In genomic region chr17:6140875-6141274, GRCm38 (mm10) we compare ENCODE assay signal across 22 mouse cellular contexts. TPM values are rescaled to one million over a fixed set of nuclear protein-coding genes. Genes with fewer than 3 reads are reported as not detected.
DNase-seq lines count a peak whose midpoint lies in the region; ATAC-seq and TF ChIP-seq lines count a peak whose summit lies in the region.
"Had no signal": no experiment of that assay in that cellular context is flagged by ENCODE, and none has a peak within 500 bp of the region (broad histone marks: within the 10 kb centered on the region; RNA-seq: fewer than 3 reads in every experiment).

No protein-coding gene starts in this region.

- no peak for DNase-seq in intestine, embryonic 14.5 days (ENCODE audit: low spot score)
- DNase-seq in 416B (ENCODE audit: low read depth): peak; percentile 79
- peak; percentile 44 for DNase-seq in adipocyte (ENCODE audit: low spot score)
- peak; percentile 31 for DNase-seq in lung, postnatal 36 days
- no peak for DNase-seq in kidney, adult 18-20 months
- no peak for DNase-seq in thymus, postnatal 4 days
- DNase-seq: adrenal gland, postnatal 36 days; cerebellum, adult 8-10 months; gastrocnemius, postnatal 10 days; kidney, adult 9 months; kidney, postnatal 4 days; midbrain, embryonic 14.5 days; retina, postnatal 1 day; thymus, adult 2 months had no signal

- H3K36me3 ChIP-seq in intestine, embryonic 14.5 days (ENCODE audit: control insufficient read depth, insufficient read depth, low read length): peaks cover 12% of the 10 kb centered on the region; the same call in 1 of the 2 replicates
- peaks cover 12% of the 10 kb centered on the region; the same call in 1 of the 2 replicates for H3K36me3 ChIP-seq in intestine, postnatal 0 days (ENCODE audit: control insufficient read depth, insufficient read depth)

- peak overlapping the region; percentile 35; the same call in 1 of the 2 replicates for H3K27ac ChIP-seq in intestine, embryonic 14.5 days (ENCODE audit: low read depth)
- no peak overlapping the region for H3K27ac ChIP-seq in intestine, postnatal 0 days (ENCODE audit: low read depth, low read length)
- H3K27ac ChIP-seq: embryonic facial prominence, embryonic 12.5 days; forebrain, embryonic 10.5 days; hindbrain, embryonic 15.5 days; liver, embryonic 14.5 days had no signal

- no peak overlapping the region for H3K4me2 ChIP-seq in intestine, embryonic 14.5 days (ENCODE audit: low read length)
- no peak overlapping the region for H3K4me2 ChIP-seq in intestine, postnatal 0 days (replicated peaks; ENCODE audit: low read depth)
- H3K4me2 ChIP-seq: embryonic facial prominence, embryonic 12.5 days; hindbrain, embryonic 15.5 days had no signal

- ATAC-seq in intestine, embryonic 14.5 days (replicated peaks; ENCODE audit: low FRiP score, low TSS enrichment, low read depth): 0 out of 2 replicates have a peak, but pooled peaks have one; percentile 23
- no peak for ATAC-seq in intestine, postnatal 0 days
- ATAC-seq in monocyte, adult 5-6 weeks (replicated peaks; ENCODE audit: insufficient number of reproducible peaks, low FRiP score, low TSS enrichment, poor library complexity, severe bottlenecking): no peak
- ATAC-seq: activated CD4-positive, CD25-positive, alpha-beta regulatory T cell, adult 4 months had no signal

- no peaks in the 10 kb centered on the region for H3K4me1 ChIP-seq in intestine, embryonic 14.5 days (replicated peaks; ENCODE audit: control insufficient read depth, insufficient read depth, low read length)
- 0 out of 2 replicates have a peak, but pooled peaks cover 3% of the 10 kb centered on the region for H3K4me1 ChIP-seq in intestine, postnatal 0 days (replicated peaks; ENCODE audit: control insufficient read depth, insufficient read depth, low read length)
- H3K4me1 ChIP-seq: embryonic facial prominence, embryonic 12.5 days had no signal

- no peaks in the 10 kb centered on the region for H3K27me3 ChIP-seq in intestine, embryonic 14.5 days (replicated peaks; ENCODE audit: control insufficient read depth, insufficient read depth, low read length)
- no peaks in the 10 kb centered on the region for H3K27me3 ChIP-seq in intestine, postnatal 0 days (replicated peaks; ENCODE audit: control insufficient read depth, insufficient read depth, low read length)
- H3K27me3 ChIP-seq: CH12.LX; embryonic facial prominence, embryonic 12.5 days; hindbrain, embryonic 15.5 days had no signal

- 77% methylated on average over 3 of the region's 3 CpGs for WGBS in intestine, embryonic 14.5 days
- WGBS in intestine, postnatal 0 days: 56% methylated on average over 3 of the region's 3 CpGs

- H3K9ac ChIP-seq in intestine, embryonic 14.5 days (ENCODE audit: low read length): no peak overlapping the region
- no peak overlapping the region for H3K9ac ChIP-seq in intestine, postnatal 0 days (ENCODE audit: low read depth, low read length)
- H3K9ac ChIP-seq: embryonic facial prominence, embryonic 12.5 days; hindbrain, embryonic 15.5 days; liver, embryonic 14.5 days had no signal

- no peaks in the 10 kb centered on the region for H3K9me3 ChIP-seq in intestine, embryonic 14.5 days (ENCODE audit: control insufficient read depth, low read length)
- H3K9me3 ChIP-seq in intestine, postnatal 0 days (ENCODE audit: control insufficient read depth): no peaks in the 10 kb centered on the region
- H3K9me3 ChIP-seq: embryonic facial prominence, embryonic 12.5 days; forebrain, embryonic 10.5 days; hindbrain, embryonic 15.5 days had no signal

- no peak overlapping the region for H3K4me3 ChIP-seq in intestine, embryonic 14.5 days (ENCODE audit: low read depth, low read length)
- no peak overlapping the region for H3K4me3 ChIP-seq in intestine, postnatal 0 days (ENCODE audit: low read depth, low read length)
- H3K4me3 ChIP-seq: embryonic facial prominence, embryonic 12.5 days; forebrain, embryonic 10.5 days; hindbrain, embryonic 15.5 days had no signal

- no peak for TF ChIP-seq CTCF in intestine, postnatal 0 days (IDR thresholded peaks at IDR 0.05; ENCODE audit: low read depth)

RNA-seq across cellular contexts. Expression of gene Tulp4, which starts 34.6 kb away (rescaled TPM):
- 83.6 and 86.3 TPM in 2 replicates for polyA plus RNA-seq in intestine, embryonic 14.5 days (2014; fragmentation: Nextera tagmentation; extraction: Ambion mirVana)
- 35.1 and 37.0 TPM in 2 replicates for polyA plus RNA-seq in intestine, postnatal 0 days (2015; fragmentation: Nextera tagmentation; extraction: Ambion mirVana)
- total RNA-seq in monocyte, adult 5-6 weeks (2017): 65.7 to 103 TPM (median 69.9 TPM) in 3 replicates

Comparison
In these comparisons a context has a peak if more than half of its experiments do, and no peak if none do; other contexts are left out.
1. DNase-seq: peak in 416B (single experiment), adipocyte (single experiment) and lung, postnatal 36 days (single experiment); none in intestine, embryonic 14.5 days (single experiment), kidney, adult 18-20 months (single experiment) and thymus, postnatal 4 days (single experiment).